Mouse (Mus musculus) lung, embryonic 14.5 days (tissue): ENCODE data around the gene Prickle3. TPM values are rescaled to one million over a fixed set of nuclear protein-coding genes. Genes with fewer than 3 reads are reported as not detected.

Source experiments
- ATAC-seq: fragments of 200-750 bp; cut with Nextera tagmentation; 2 replicates; pipeline ENCODE4 v1.8.0; 2017; ENCODE audit warnings: mild to moderate bottlenecking, moderate TSS enrichment, moderate library complexity; ENCODE audit not compliant: insufficient read depth
- DNase-seq: peaks from one replicate; pipeline ENCODE4 v3.0.0-alpha.2; 2015
- H3K27ac ChIP-seq: fragments of 300-500 bp; sonication (generic); 2 replicates; pipeline ENCODE4 v1.5.1; 2014; ENCODE audit warnings: low read depth, mild to moderate bottlenecking, moderate library complexity
- H3K27me3 ChIP-seq: fragments of 300-500 bp; sonication (generic); 2 replicates; pipeline ENCODE4 v1.6.1; 2014; ENCODE audit warnings: low read length, control low read depth; ENCODE audit not compliant: insufficient read depth
- H3K36me3 ChIP-seq: fragments of 300-500 bp; sonication (generic); 2 replicates; pipeline ENCODE4 v1.6.1; 2014; ENCODE audit warnings: control low read depth; ENCODE audit not compliant: insufficient read depth
- H3K4me1 ChIP-seq: fragments of 300-500 bp; sonication (generic); 2 replicates; pipeline ENCODE4 v1.6.1; 2014; ENCODE audit warnings: antibody characterized with exemption, control low read depth; ENCODE audit not compliant: insufficient read depth
- H3K4me2 ChIP-seq: fragments of 300-500 bp; sonication (generic); 2 replicates; pipeline ENCODE4 v1.6.1; 2014; ENCODE audit warnings: mild to moderate bottlenecking
- H3K4me3 ChIP-seq: fragments of 300-500 bp; sonication (generic); 2 replicates; pipeline ENCODE4 v1.5.1; 2014; ENCODE audit warnings: low read depth, low read length
- H3K9ac ChIP-seq: fragments of 300-500 bp; sonication (generic); 2 replicates; pipeline ENCODE4 v1.6.1; 2014
- H3K9me3 ChIP-seq: fragments of 300-500 bp; sonication (generic); 2 replicates; pipeline ENCODE4 v1.6.1; 2016; ENCODE audit warnings: low read depth, low read length, control low read depth
- CTCF ChIP-seq: IDR thresholded peaks from 2 replicates; pipeline ENCODE4 v1.5.1; 2016; ENCODE audit warnings: antibody characterized with exemption, low read depth
- WGBS: fragments of 180-500 bp; shearing (Covaris S2); extraction: QIAGEN DNeasy Blood & Tissue Kit; methylation state at CpG from one replicate; pipeline ENCODE4 v1.1.7; 2014; 5-methylcytosine and 5-hydroxymethylcytosine counted together
- polyA plus RNA-seq: library from polyadenylated mRNA; unstranded; fragments of >200 nt; fragmentation: Nextera tagmentation; extraction: Ambion mirVana; gene quantifications from 2 replicates; pipeline ENCODE4 v1.2.1, GENCODE M21; 2014

Gene Prickle3
- polyA plus RNA-seq, 1 experiment from 2014 or later, result 8.6 TPM

- no peak overlapping the region for H3K27ac ChIP-seq
- TF ChIP-seq CTCF, result no peak
- no peak overlapping the region for H3K9ac ChIP-seq
- ATAC-seq, result no peak
- no peak overlapping the region for H3K4me3 ChIP-seq
- no peak overlapping the region for H3K4me2 ChIP-seq
- H3K9me3 ChIP-seq, result no peaks in the 10 kb centered on the region
- H3K4me1 ChIP-seq, result no peaks in the 10 kb centered on the region; the same call in 1 of the 2 replicates
- no peaks in the 10 kb centered on the region for H3K27me3 ChIP-seq
- H3K36me3 ChIP-seq, result peaks cover 2% of the 10 kb centered on the region; the same call in 1 of the 2 replicates
- 80% methylated on average over 4 of the region's 4 CpGs for WGBS
- no peak for DNase-seq
Observed at GRCm38 (mm10) chrX:7661086-7661485, 4.0 kb downstream of the Prickle3 start.

GRCm38 (mm10) chrX:7662936-7663335 is 5.9 kb downstream of the Prickle3 start:
- no peak for ATAC-seq
- WGBS, result 72% methylated on average over 3 of the region's 3 CpGs
- no peaks in the 10 kb centered on the region; the same call in 1 of the 2 replicates for H3K4me1 ChIP-seq
- no peak overlapping the region for H3K9ac ChIP-seq
- DNase-seq, result no peak
- H3K9me3 ChIP-seq, result no peaks in the 10 kb centered on the region
- TF ChIP-seq CTCF, result no peak
- no peak overlapping the region for H3K27ac ChIP-seq
- H3K4me2 ChIP-seq, result no peak overlapping the region
- no peaks in the 10 kb centered on the region for H3K27me3 ChIP-seq
- H3K36me3 ChIP-seq, result peaks cover 16% of the 10 kb centered on the region
- H3K4me3 ChIP-seq, result no peak overlapping the region

GRCm38 (mm10) chrX:7664791-7665190 is 7.7 kb downstream of the Prickle3 start:
- Histone ChIP-seq H3K27ac (no peak overlapping the region), H3K27me3 (no peaks in the 10 kb centered on the region), H3K4me2 (no peak overlapping the region), H3K4me3 (no peak overlapping the region), H3K9ac (no peak overlapping the region), H3K4me1 (no peaks in the 10 kb centered on the region), H3K9me3 (no peaks in the 10 kb centered on the region), H3K36me3 (peaks cover 16% of the 10 kb centered on the region)
- WGBS, result 89% methylated on average over 11 of the region's 11 CpGs
- DNase-seq, result no peak
- no peak for ATAC-seq
- TF ChIP-seq CTCF, result no peak

GRCm38 (mm10) chrX:7665739-7666502 is 8.9 kb downstream of the Prickle3 start:
- 61% methylated on average over 21 of the region's 21 CpGs for WGBS
- Histone ChIP-seq H3K36me3 (peaks cover 16% of the 10 kb centered on the region), H3K4me3 (no peak overlapping the region), H3K9me3 (no peaks in the 10 kb centered on the region), H3K9ac (no peak overlapping the region), H3K4me2 (no peak overlapping the region), H3K4me1 (no peaks in the 10 kb centered on the region), H3K27ac (no peak overlapping the region), H3K27me3 (no peaks in the 10 kb centered on the region)
- DNase-seq (no peak), ATAC-seq (no peak)
- no peak for TF ChIP-seq CTCF

GRCm38 (mm10) chrX:7670390-7670881 is 13.4 kb downstream of the Prickle3 start:
- peak overlapping the region; percentile 81; the same call in 1 of the 2 replicates for H3K27ac ChIP-seq
- no peaks in the 10 kb centered on the region for H3K4me1 ChIP-seq
- H3K9me3 ChIP-seq, result no peaks in the 10 kb centered on the region
- peak overlapping the region; percentile 49 for H3K4me3 ChIP-seq
- peaks cover 16% of the 10 kb centered on the region for H3K36me3 ChIP-seq
- H3K27me3 ChIP-seq, result no peaks in the 10 kb centered on the region
- H3K9ac ChIP-seq, result peak overlapping the region; percentile 62
- peak overlapping the region; percentile 57 for H3K4me2 ChIP-seq
- WGBS, result 11% methylated on average over 18 of the region's 19 CpGs
- DNase-seq, result peak; percentile 75
- peak; percentile 71 for ATAC-seq
- no peak for TF ChIP-seq CTCF

- TF ChIP-seq CTCF, result no peak
- H3K27ac ChIP-seq, result peak within 1 kb of the TSS; percentile 81
- H3K36me3 ChIP-seq, result peaks cover 14% of the 10 kb centered on the region
- 9% methylated on average over 35 of the region's 36 CpGs for WGBS
- H3K27me3 ChIP-seq, result no peaks in the 10 kb centered on the region
- H3K4me3 ChIP-seq, result peak within 1 kb of the TSS; percentile 49
- peak within 1 kb of the TSS; percentile 57 for H3K4me2 ChIP-seq
- no peaks in the 10 kb centered on the region for H3K9me3 ChIP-seq
- DNase-seq, result peak; percentile 48
- ATAC-seq, result peak; percentile 54
- no peaks in the 10 kb centered on the region for H3K4me1 ChIP-seq
- peak within 1 kb of the TSS; percentile 62 for H3K9ac ChIP-seq
Observed at GRCm38 (mm10) chrX:7670921-7671623, 14.0 kb downstream of the Prickle3 start, which contains the start of gene Plp2. Gene Plp2 (minus strand): TSS chrX:7671390.

- 33% methylated on average over 6 of the region's 6 CpGs for WGBS
- Histone ChIP-seq H3K9ac (no peak overlapping the region), H3K27me3 (no peaks in the 10 kb centered on the region), H3K4me3 (no peak overlapping the region), H3K4me2 (0 out of 2 replicates have a peak overlapping the region, but pooled peaks have one; percentile 57), H3K4me1 (no peaks in the 10 kb centered on the region), H3K9me3 (no peaks in the 10 kb centered on the region), H3K27ac (no peak overlapping the region), H3K36me3 (no peaks in the 10 kb centered on the region)
- ATAC-seq (no peak), DNase-seq (no peak)
- TF ChIP-seq CTCF, result no peak
Observed at GRCm38 (mm10) chrX:7672739-7673138, 15.7 kb downstream of the Prickle3 start.
